Mouse (Mus musculus) WW6 (cell line): Measurements from ENCODE around the gene Supt5.

Source experiments
- DNase-seq: peaks from one replicate; pipeline ENCODE4 v3.0.0-alpha.2; 2013; ENCODE audit warnings: low read depth, low spot score

The Supt5 gene

GRCm38 (mm10) chr7:28374647-28375046 lies 36.1 kb upstream of the Supt5 start:
- no peak for DNase-seq

- DNase-seq, result no peak
Measured at GRCm38 (mm10) chr7:28373891-28374495, 35.4 kb upstream of the Supt5 start.

- DNase-seq, result no peak
Measured at GRCm38 (mm10) chr7:28373131-28373581, 34.6 kb upstream of the Supt5 start.

- peak; percentile 98 for DNase-seq
Measured at GRCm38 (mm10) chr7:28372251-28373108, 33.9 kb upstream of the Supt5 start, which contains the start of gene Plekhg2. Gene Plekhg2, minus strand, starts transcription at chr7:28372599.

GRCm38 (mm10) chr7:28371514-28371989 lies 33.0 kb upstream of the Supt5 start:
- no peak for DNase-seq

GRCm38 (mm10) chr7:28370977-28371513 lies 32.5 kb upstream of the Supt5 start:
- DNase-seq, result no peak

- no peak for DNase-seq
Measured at GRCm38 (mm10) chr7:28370051-28370450, 31.5 kb upstream of the Supt5 start.

GRCm38 (mm10) chr7:28368276-28368920 lies 29.9 kb upstream of the Supt5 start:
- DNase-seq, result no peak

- DNase-seq, result no peak
Measured at GRCm38 (mm10) chr7:28367663-28368275, 29.2 kb upstream of the Supt5 start.

- DNase-seq, result no peak
Measured at GRCm38 (mm10) chr7:28362441-28363060, 24.0 kb upstream of the Supt5 start.

- no peak for DNase-seq
Measured at GRCm38 (mm10) chr7:28361647-28362341, 23.2 kb upstream of the Supt5 start.

GRCm38 (mm10) chr7:28360291-28360690 lies 21.7 kb upstream of the Supt5 start:
- DNase-seq, result no peak

- no peak for DNase-seq
Measured at GRCm38 (mm10) chr7:28359854-28360253, 21.3 kb upstream of the Supt5 start.

- no peak for DNase-seq
Measured at GRCm38 (mm10) chr7:28358431-28358830, 19.9 kb upstream of the Supt5 start.

GRCm38 (mm10) chr7:28357984-28358383 lies 19.4 kb upstream of the Supt5 start:
- no peak for DNase-seq

GRCm38 (mm10) chr7:28356981-28357380 lies 18.4 kb upstream of the Supt5 start:
- no peak for DNase-seq

GRCm38 (mm10) chr7:28355221-28355620 lies 16.7 kb upstream of the Supt5 start:
- DNase-seq, result no peak

- no peak for DNase-seq
Measured at GRCm38 (mm10) chr7:28354596-28354995, 16.1 kb upstream of the Supt5 start.

- DNase-seq, result no peak
Measured at GRCm38 (mm10) chr7:28354113-28354581, 15.6 kb upstream of the Supt5 start.

GRCm38 (mm10) chr7:28353267-28353666 lies 14.7 kb upstream of the Supt5 start:
- DNase-seq, result no peak
